Mouse (Mus musculus): ENCODE measurements around the gene Traf3ip3. TPM values are rescaled to one million over a fixed set of nuclear protein-coding genes. Genes with fewer than 3 reads are reported as not detected.

Gene Traf3ip3
- total RNA-seq, 2 experiments from 2014 or later: 1.4 to 1.9 TPM

- DNase-seq (ENCODE audit: low spot score in 2 of 2): no peak
These were observed 41.0 kb downstream of the Traf3ip3 start for GRCm38 (mm10) chr1:193160317-193161032.

GRCm38 (mm10) chr1:193159613-193160012 lies 41.9 kb downstream of the Traf3ip3 start:
- DNase-seq (ENCODE audit: low spot score in 2 of 2): no peak

GRCm38 (mm10) chr1:193159163-193159562 lies 42.3 kb downstream of the Traf3ip3 start:
- DNase-seq (ENCODE audit: low spot score in 2 of 2): no peak

- DNase-seq (ENCODE audit: low spot score in 2 of 2): no peak
These were observed 44.4 kb downstream of the Traf3ip3 start for GRCm38 (mm10) chr1:193157111-193157492.

- DNase-seq (ENCODE audit: low spot score in 2 of 2): no peak
These were observed 45.0 kb downstream of the Traf3ip3 start for GRCm38 (mm10) chr1:193156316-193157110.

GRCm38 (mm10) chr1:193153561-193153960 lies 47.9 kb downstream of the Traf3ip3 start:
- DNase-seq (ENCODE audit: low spot score in 2 of 2): no peak

GRCm38 (mm10) chr1:193152872-193153271 lies 48.6 kb downstream of the Traf3ip3 start, which contains the start of gene Irf6:
TSS of gene Irf6 (plus strand) at chr1:193153111.
- DNase-seq (ENCODE audit: low spot score in 2 of 2): no peak

- DNase-seq (ENCODE audit: low spot score in 2 of 2): no peak
These were observed 50.4 kb downstream of the Traf3ip3 start for GRCm38 (mm10) chr1:193151134-193151533.

GRCm38 (mm10) chr1:193149231-193149630 lies 52.3 kb downstream of the Traf3ip3 start:
- DNase-seq (ENCODE audit: low spot score in 2 of 2): no peak

- no peak for DNase-seq (ENCODE audit: low spot score in 2 of 2)
These were observed 55.1 kb downstream of the Traf3ip3 start for GRCm38 (mm10) chr1:193146416-193146815.

- no peak for DNase-seq (ENCODE audit: low spot score in 2 of 2)
These were observed 56.4 kb downstream of the Traf3ip3 start for GRCm38 (mm10) chr1:193145101-193145500.

GRCm38 (mm10) chr1:193144516-193144915 lies 57.0 kb downstream of the Traf3ip3 start:
- DNase-seq (ENCODE audit: low spot score in 2 of 2): no peak

- DNase-seq (ENCODE audit: low spot score in 2 of 2): no peak
These were observed 58.9 kb downstream of the Traf3ip3 start for GRCm38 (mm10) chr1:193142517-193143062.

GRCm38 (mm10) chr1:193141118-193141517 lies 60.4 kb downstream of the Traf3ip3 start:
- DNase-seq (ENCODE audit: low spot score in 2 of 2): no peak

GRCm38 (mm10) chr1:193138669-193139068 lies 62.8 kb downstream of the Traf3ip3 start:
- no peak for DNase-seq (ENCODE audit: low spot score in 2 of 2)

- no peak for DNase-seq (ENCODE audit: low spot score in 2 of 2)
These were observed 63.4 kb downstream of the Traf3ip3 start for GRCm38 (mm10) chr1:193138087-193138486.

- no peak for DNase-seq (ENCODE audit: low spot score in 2 of 2)
These were observed 67.8 kb downstream of the Traf3ip3 start for GRCm38 (mm10) chr1:193133726-193134125.

GRCm38 (mm10) chr1:193132385-193132784 lies 69.1 kb downstream of the Traf3ip3 start:
- DNase-seq (ENCODE audit: low spot score in 2 of 2): no peak

- DNase-seq (ENCODE audit: low spot score in 2 of 2): no peak
These were observed 70.1 kb downstream of the Traf3ip3 start for GRCm38 (mm10) chr1:193131311-193131948.

GRCm38 (mm10) chr1:193130839-193131238 lies 70.7 kb downstream of the Traf3ip3 start:
- no peak for DNase-seq (ENCODE audit: low spot score in 2 of 2)

- no peak for DNase-seq (ENCODE audit: low spot score in 2 of 2)
These were observed 71.1 kb downstream of the Traf3ip3 start for GRCm38 (mm10) chr1:193130456-193130825.

Data from layer of hippocampus, adult 18-20 months (tissue).